Mouse (Mus musculus): ENCODE measurements around the gene Plac8. TPM values are rescaled to one million over a fixed set of nuclear protein-coding genes. Genes with fewer than 3 reads are reported as not detected.

The Plac8 gene
- total and polyA plus RNA-seq, 3 experiments: 4.9 to 10.6 TPM; not detected in 1

DNA sequence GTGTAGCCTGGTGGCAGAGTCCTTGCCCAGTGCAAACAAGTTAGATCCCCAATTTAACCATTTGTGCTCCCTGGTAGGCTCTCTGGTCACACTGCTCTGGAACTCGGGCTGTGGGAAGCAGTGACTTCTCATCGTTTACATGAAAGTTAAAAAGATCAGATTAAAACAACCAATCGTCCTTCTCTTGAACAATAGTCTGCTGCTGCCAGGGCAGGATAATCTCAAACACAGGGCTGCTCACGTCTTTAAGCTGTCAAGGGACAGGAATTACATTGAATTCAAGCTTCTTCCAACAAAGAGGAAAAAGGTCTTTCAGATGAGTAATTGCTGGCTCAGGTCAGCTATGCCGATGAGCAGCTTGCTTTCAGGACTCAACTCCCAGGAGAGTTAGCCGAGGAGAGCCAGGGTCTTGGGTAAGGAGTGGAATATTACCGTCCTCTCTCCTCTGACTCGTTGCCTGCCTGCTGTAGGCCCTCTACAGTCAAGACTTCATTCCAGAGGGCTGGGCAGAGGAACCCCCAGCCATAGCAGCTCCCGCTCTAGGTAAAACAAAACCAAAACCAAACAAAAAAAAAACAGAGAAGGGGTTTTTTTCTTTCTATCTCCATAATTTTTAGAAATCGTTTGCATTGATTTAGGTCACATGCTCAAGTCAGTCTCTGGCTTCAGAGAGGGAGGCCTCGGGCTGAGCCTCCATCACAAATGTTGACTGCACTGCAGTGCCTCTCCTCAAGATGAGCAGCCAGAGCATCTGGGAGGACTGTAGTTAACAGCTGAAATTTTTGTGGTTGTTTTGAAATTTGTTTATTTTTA is 9.8 kb upstream of the Plac8 start:
- Histone ChIP-seq H3K9me3 (replicated peaks; ENCODE audit: insufficient read depth, low read length) (no peaks in the 10 kb centered on the region), H3K27ac (ENCODE audit: control insufficient read depth, low read depth, low read length) (peak overlapping the region; percentile 100), H3K79me2 (ENCODE audit: control insufficient read depth, insufficient read depth, low read length, poor library complexity) (no peaks in the 10 kb centered on the region; the same call in 1 of the 2 replicates), H3K4me3 (ENCODE audit: control insufficient read depth in 1 of 2, insufficient read depth in 1 of 2, low read depth in 2 of 2, low read length in 2 of 2) (peak overlapping the region; percentile 53 to 55), H3K4me1 (ENCODE audit: control insufficient read depth in 1 of 2, insufficient read depth in 2 of 2, low read length in 2 of 2) (peaks cover 31 to 70% of the 10 kb centered on the region in 2 experiments), H3K27me3 (ENCODE audit: control insufficient read depth in 1 of 2, insufficient read depth in 2 of 2, low read length in 2 of 2) (no peaks in the 10 kb centered on the region), H3K36me3 (ENCODE audit: control insufficient read depth in 1 of 2, insufficient read depth in 2 of 2, low read length in 2 of 2) (peaks cover 0 to 61% of the 10 kb centered on the region in 2 experiments; a peak in 2 of 4 replicates), H3K9ac (ENCODE audit: control insufficient read depth, low read depth, low read length, poor library complexity, severe bottlenecking) (peak overlapping the region; percentile 74)
- peak; percentile 67 for DNase-seq (ENCODE audit: low read depth, low spot score)
- TF ChIP-seq POLR2A (IDR thresholded peaks at IDR 0.05; ENCODE audit: control insufficient read depth in 1 of 2, insufficient read depth in 1 of 2, low read depth in 1 of 2, low read length in 2 of 2, poor library complexity in 1 of 2) (no peak; a peak in 1 of 4 replicates), TCF12 (IDR thresholded peaks at IDR 0.05; ENCODE audit: low read depth, low read length) (peak; percentile 51), BHLHE40 (IDR thresholded peaks at IDR 0.05; ENCODE audit: borderline replicate concordance, low read depth, low read length) (peak; percentile 12; the same call in 1 of the 2 replicates), ZMIZ1 (IDR thresholded peaks at IDR 0.05; ENCODE audit: low read depth, low read length) (0 out of 2 replicates have a peak, but pooled peaks have one; percentile 42), CHD1 (IDR thresholded peaks at IDR 0.05; ENCODE audit: low read depth, low read length) (no peak; the same call in 1 of the 2 replicates), UBTF (IDR thresholded peaks at IDR 0.05; ENCODE audit: borderline replicate concordance, insufficient read depth, low read depth, low read length) (no peak), POLR2AphosphoS2 (IDR thresholded peaks at IDR 0.05; ENCODE audit: low read length) (peak; percentile 47; the same call in 1 of the 2 replicates), MXI1 (IDR thresholded peaks at IDR 0.05; ENCODE audit: low read depth, low read length) (peak; percentile 38; the same call in 1 of the 2 replicates), MAX (IDR thresholded peaks at IDR 0.05; ENCODE audit: low read length) (no peak), EP300 (IDR thresholded peaks at IDR 0.05; ENCODE audit: low read depth in 1 of 2, low read length in 2 of 2) (peak; percentile 29 to 47; a peak in 2 of 4 replicates), TAL1 (IDR thresholded peaks at IDR 0.05; ENCODE audit: low read length) (no peak), KAT2A (conservative IDR thresholded peaks at IDR 0.05; ENCODE audit: low read depth, low read length) (no peak), ETS1 (IDR thresholded peaks at IDR 0.05; ENCODE audit: low read depth, low read length) (peak; percentile 56; the same call in 1 of the 2 replicates), GABPA (IDR thresholded peaks at IDR 0.05; ENCODE audit: low read depth, low read length) (0 out of 2 replicates have a peak, but pooled peaks have one; percentile 12), NELFE (IDR thresholded peaks at IDR 0.05; ENCODE audit: low read depth, low read length) (peak; percentile 71), SIN3A (IDR thresholded peaks at IDR 0.05; ENCODE audit: low read length) (no peak; the same call in 1 of the 2 replicates), TBP (IDR thresholded peaks at IDR 0.05; ENCODE audit: low read depth, low read length) (peak; percentile 47; the same call in 1 of the 2 replicates), MAZ (IDR thresholded peaks at IDR 0.05; ENCODE audit: low read depth, low read length) (no peak), MYC (IDR thresholded peaks at IDR 0.05; ENCODE audit: low read depth, low read length) (0 out of 2 replicates have a peak, but pooled peaks have one; percentile 42), POLR2AphosphoS5 (IDR thresholded peaks at IDR 0.05; ENCODE audit: borderline replicate concordance, low read depth, low read length) (no peak), RCOR1 (IDR thresholded peaks at IDR 0.05; ENCODE audit: low read depth, low read length) (no peak; the same call in 1 of the 2 replicates), ZNF384 (IDR thresholded peaks at IDR 0.05; ENCODE audit: low read depth, low read length) (no peak), GATA1 (IDR thresholded peaks at IDR 0.05; ENCODE audit: low read depth, low read length) (peak; percentile 17; the same call in 1 of the 2 replicates), CTCF (IDR thresholded peaks at IDR 0.05 in 2 of 3, conservative IDR thresholded peaks at IDR 0.05 in 1 of 3; ENCODE audit: control insufficient read depth in 1 of 3, insufficient read depth in 1 of 3, low read depth in 2 of 3, low read length in 3 of 3, poor library complexity in 1 of 3, severe bottlenecking in 1 of 3) (no peak), E2F4 (IDR thresholded peaks at IDR 0.05; ENCODE audit: borderline replicate concordance, low read depth, low read length) (no peak)
